Mouse (Mus musculus) cerebellum, adult 9-11 months (tissue): ENCODE data around the gene Fbxo36.

Experiments used
- DNase-seq: peaks from one replicate; pipeline ENCODE4 v3.0.0; 2022

The Fbxo36 gene

GRCm38 (mm10) chr1:84897364-84897763 lies 57.7 kb downstream of the Fbxo36 start:
- DNase-seq: no peak

DNA sequence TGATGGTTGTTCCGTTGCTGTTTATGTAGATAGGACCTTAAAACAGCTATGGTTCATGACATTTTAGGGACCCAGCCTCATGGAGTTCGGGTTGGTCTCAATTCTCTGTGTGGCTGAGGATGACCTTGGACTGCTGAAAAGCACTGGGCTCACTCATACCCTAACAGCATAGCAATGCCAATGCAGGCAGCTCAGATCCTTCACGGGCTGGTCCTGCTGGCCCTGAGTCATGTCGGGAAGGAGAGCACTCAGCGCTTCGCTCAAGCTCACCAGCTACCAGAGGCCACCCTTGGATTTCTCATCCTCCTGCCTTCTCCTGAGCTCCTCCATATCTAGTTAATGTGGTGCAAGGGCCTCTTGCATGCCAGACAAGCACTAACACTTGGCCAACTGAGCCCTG lies 59.5 kb downstream of the Fbxo36 start:
- DNase-seq: no peak

DNA sequence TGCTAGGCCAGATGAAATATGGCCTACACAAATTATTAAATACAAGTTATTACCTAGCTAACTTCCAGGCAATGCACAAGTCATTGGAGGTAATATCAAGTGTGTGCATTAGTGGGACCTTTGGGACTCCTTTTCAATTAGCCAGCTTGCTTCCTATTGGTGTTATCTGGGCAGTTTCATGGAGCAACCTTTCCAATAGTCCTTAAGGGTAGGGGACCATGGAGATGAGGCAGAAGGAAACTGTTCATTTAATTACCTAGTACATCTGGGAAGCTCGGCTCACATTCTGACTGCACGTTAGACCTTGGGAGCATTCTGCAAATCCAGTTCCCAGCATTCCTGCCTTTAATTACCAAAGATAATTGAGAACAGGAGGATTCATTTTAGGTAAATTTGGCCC lies 64.8 kb downstream of the Fbxo36 start:
- no peak for DNase-seq

DNA sequence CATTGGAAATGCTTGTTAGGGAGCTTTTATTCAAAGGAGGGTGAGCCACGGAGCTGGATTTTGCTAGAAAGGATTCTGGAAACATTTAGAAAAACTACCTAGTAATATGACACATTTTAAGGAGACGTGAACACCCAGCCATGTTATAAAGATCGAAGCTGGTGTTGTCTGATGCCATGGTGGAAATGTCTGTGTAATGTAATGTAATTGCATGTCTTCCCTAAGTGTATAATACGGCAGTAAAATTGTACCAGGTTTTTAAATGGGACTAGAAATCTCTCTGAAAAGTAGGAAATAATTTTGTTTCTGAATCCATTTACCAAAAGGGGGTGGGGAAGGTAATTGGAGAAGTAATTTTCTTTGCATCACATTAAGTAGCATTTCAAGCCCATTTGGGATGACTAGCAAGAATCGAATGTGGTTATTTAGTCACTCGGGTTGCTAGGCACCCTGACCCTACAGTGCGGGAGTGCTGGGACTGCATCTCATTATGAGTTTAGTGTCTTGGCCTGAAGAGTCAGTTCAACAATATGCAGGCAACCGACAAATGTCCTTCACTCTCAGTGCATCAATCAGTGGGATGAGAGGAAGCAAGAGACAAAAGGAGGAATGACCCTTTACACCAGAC lies 70.7 kb downstream of the Fbxo36 start:
- DNase-seq: no peak

GRCm38 (mm10) chr1:84912571-84912970 lies 72.9 kb downstream of the Fbxo36 start:
- DNase-seq: no peak

DNA sequence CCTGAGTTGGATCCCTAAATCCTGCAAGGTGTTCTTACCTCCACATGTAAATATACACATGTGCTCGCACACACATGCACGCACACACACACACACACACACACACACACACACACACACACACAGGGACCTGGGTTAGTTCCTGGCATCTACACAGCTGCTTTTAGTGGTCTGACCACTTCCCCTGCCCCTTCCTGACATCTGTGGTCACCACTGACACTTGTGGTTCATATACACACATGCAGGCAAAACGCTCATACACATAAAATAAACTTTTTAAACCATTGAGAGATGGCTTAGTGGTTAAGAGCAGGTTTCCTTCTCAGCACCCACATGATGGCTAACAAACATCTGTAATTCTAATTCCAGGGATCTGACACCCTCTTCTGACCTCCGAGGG lies 75.4 kb downstream of the Fbxo36 start:
- no peak for DNase-seq

DNA sequence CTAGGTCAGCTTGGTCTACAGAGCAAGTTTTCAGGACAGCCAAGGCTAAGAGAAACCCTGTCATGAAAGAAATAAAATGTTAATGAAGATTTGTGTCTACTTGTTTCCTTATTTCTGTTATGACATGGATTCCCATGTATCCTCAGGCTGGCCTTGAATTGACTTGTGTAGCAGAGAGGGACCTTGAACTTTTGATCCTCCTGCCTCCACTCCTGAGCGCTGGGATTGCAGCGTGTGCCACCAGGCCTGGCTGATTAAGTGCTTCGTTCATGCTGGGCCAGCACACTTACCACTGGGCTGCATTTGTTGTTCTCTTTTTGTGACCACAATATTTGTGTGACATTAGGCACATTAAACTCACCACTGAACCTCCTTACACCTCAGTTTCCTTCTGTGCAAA lies 79.2 kb downstream of the Fbxo36 start:
- DNase-seq: no peak

DNA sequence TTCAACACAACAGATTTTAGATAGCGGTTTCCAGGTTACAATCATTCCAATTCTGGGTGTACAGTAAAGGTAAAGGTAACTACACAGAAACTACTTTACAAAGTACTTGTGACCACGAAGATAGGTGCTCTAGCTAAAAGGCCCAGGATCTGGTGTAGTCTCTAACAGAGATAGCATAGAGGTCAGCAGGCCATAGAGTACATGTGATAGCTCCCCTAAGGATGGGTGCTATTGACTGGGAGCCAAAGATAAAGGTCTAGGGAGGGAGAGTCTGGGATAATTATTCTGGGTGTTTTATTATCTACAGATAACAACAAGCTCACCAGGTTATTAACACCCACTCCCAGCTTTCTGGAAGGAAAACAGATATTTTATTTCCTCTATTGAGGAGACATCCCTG lies 83.8 kb downstream of the Fbxo36 start:
- no peak for DNase-seq

GRCm38 (mm10) chr1:84924134-84924533 lies 84.5 kb downstream of the Fbxo36 start:
- no peak for DNase-seq

DNA sequence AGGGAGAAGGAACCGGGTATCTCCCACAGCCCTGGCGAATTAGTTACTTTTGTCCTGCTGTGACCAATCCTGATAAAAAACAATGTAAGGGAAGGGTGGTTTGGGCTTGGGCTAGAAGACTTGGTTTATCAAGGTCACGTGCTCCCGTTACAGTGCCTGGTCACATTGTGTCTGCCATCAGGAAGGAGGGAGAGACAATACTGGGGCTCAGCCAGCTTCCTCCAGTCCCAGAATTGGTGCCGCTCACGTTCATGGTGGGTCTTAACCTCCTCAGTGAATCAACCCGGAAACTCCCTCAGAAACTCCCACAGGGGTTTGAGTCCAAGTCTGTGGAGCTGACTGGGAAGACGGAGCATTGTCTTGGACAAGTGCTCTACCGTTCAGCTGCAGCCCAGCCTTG lies 86.0 kb downstream of the Fbxo36 start:
- no peak for DNase-seq

DNA sequence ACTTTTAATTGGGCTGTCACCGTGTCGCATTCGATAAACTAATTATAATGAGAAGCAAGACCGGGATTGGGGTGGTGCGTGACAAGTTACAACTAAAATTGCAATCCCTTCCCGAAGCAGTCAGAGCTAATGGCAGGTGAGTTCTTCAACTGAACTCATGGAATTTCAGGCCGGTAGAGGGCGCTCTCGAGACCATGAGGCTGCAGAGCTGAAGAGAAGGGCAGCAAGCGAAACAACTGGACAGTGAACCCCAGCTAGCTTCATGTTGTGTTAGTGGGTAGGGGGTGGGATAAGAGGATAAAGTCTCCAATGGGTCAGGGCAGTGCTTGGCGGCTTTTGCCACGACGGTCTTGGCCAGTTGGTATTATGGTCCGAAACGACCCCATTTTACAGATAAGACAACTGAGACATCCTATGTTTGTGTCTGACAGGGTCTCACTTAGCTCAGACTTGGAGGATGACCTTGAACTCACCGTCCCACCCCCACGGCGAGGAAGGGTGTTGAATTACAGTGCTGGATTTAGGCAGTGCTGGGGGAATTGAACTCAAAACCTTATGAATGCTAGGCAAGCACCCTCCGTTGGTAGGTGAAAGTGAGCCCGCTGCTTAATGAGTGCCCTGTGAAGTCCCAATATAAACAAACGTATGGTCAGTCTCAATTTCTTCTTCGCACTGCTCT lies 94.0 kb downstream of the Fbxo36 start:
- DNase-seq: peak; percentile 79

DNA sequence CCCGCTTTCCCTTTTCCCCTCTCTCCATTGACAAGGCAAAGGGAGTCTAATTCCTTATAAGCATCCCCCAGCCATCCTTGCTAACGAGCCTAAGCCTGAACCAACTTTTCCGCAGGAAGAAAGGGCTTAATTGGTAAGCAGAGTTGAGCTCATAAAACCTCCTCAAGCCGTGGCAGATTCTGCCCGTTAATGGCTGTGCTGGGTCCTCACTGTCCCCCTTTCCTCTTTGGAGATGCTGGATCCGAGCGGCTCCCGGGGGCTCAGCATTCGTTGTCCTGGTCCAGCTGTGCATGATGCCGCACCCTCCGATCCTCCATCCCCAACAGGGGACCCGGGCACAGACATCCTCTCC lies 94.5 kb downstream of the Fbxo36 start:
- DNase-seq: no peak

DNA sequence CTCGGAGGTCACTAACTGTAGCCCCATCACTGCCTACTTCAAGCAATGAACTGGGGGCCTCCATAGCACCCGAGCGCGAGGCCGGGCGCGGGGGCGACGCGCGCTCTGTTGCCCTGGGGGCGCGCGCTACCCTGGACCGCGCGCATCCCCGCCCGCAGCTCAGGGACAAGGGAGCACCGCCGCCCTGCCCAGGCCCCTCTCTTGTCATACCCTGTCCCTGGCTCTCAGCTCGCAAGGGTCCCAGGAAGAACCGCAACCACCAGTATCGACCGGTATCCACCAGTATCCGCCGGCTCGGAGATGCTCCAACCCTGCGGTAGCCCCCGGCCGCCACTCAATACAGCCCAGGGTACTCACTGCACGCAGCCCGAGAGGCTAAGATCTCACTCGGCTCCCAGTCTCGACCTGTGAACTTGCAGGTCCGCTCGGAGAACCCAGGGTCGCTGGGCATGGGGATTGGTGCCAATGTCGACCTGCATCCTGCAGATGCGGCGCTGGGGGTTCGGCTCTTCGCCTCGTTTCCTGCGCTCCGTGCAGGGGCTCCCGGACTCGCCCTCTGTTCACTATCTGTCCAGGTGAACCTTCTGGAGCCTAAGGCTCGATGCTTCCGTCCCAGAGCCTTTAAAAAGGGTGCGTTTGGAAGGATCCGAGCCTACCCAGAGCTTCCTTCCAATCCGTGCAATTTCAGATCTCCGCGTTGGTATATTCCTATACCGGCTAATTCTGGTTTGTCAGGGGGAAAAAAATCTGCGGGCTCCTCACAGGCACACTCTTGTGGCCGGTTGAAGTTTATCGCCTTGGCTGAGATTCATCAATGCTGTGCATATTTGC lies 95.1 kb downstream of the Fbxo36 start, which contains the start of gene Slc16a14:
TSS of gene Slc16a14 (minus strand) at position 632 of the 831 bp plus-strand sequence.
- peak; percentile 68 for DNase-seq

GRCm38 (mm10) chr1:84935668-84936067 lies 96.0 kb downstream of the Fbxo36 start:
- DNase-seq: peak; percentile 79

- peak; percentile 15 for DNase-seq
Measured at GRCm38 (mm10) chr1:84936716-84937510, 97.3 kb downstream of the Fbxo36 start.

DNA sequence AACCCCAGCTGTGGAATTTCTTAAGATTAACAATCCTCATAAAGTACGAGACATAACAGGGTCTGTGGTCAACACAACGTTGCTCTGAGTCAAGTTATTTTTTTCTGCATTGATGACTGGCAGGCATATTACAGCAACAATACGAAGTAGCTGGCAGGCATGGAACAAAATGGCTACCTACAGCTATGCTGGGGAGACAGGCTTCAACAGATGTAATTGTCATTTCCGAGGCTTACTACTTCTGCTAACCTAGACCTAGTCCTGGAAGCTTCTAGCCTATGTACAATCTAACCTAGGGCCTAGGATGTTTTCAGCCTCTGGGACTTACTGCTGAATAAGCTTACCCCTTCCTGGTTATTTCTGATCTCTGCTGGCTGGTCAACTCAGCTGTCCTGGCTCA lies 99.8 kb downstream of the Fbxo36 start:
- DNase-seq: no peak

- DNase-seq: no peak
Measured at GRCm38 (mm10) chr1:84940322-84940721, 100.7 kb downstream of the Fbxo36 start.

DNA sequence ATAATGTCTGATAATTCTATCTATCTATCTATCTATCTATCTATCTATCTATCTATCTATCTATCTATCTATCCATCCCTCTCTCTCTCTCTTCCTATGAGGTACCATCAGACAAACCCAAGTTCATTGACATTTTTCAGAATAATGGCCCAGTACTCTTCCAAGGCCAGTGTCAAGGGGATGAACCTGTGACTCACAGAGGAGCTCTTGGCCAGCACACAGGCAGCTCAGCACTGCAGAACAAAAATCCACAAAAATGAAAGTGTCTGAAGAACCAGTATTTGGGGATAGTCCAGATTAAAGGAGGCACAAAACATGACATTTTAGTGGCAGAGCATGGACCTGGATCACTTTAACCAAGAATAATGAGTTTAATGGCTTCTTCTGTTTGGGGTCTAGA lies 103.0 kb downstream of the Fbxo36 start:
- no peak for DNase-seq

- DNase-seq: no peak
Measured at GRCm38 (mm10) chr1:84943549-84943948, 103.9 kb downstream of the Fbxo36 start.

DNA sequence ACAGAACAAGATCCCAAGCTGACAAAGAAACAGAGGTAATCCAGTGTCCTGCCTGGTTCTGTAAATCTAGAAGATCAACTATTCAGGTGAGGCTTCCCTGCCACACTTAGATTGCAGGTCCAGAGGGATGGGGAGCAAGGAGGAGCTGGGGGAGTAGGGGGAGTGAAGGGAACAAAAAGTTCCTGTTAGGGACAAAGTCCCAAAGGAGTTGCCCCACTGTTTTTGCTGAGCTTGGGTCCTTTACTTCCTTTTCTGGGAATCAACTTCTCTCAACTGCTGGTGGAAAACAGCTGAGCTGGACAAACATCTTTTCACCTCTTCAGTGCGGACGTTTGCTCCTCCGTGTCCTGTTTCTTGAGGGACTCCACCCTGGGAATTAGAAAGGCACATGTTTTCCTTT lies 106.3 kb downstream of the Fbxo36 start:
- no peak for DNase-seq

DNA sequence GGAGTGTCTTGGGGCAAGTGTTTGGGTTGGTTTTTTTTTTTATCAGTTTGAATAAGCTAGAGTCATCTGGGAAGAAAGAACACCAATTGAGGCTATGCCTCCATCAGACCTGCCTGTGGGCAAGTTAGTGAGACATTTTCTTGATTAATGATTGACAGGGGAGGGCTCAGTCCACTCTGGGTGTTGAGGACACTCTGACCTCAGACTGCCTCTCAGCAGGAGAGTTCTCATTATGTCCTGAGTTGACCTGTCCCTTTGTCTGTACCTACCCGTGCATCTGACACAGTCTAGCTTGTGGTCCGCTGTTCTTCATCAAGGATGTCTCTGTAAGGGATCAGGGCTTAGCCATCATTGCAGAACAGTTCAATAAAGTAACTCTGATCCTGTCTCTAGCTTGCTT lies 107.7 kb downstream of the Fbxo36 start:
- DNase-seq: no peak
